ENCODE assay signal across 9 mouse cellular contexts in the genomic region with DNA sequence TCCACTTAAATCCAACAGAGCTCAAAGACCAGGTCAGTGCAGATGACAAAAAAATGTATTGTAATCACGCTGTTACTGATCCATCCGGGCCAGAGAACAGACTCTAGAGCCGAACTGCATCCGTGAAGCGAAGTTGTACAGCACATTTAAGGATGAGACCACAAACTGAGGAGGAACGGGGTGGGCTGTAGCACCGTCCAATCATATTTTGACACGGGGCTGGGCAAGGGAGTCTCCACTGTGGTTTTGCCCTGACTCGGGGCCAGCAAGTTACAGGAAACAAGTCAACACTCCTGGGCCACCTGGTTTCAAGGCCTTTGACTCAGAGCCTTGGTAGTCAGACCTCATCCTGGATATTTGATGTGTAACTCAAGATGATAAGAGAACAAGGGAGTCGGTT. TPM values are rescaled to one million over a fixed set of nuclear protein-coding genes. Genes with fewer than 3 reads are reported as not detected.
DNase-seq lines count a peak whose midpoint lies in the region; ATAC-seq and TF ChIP-seq lines count a peak whose summit lies in the region.
"Had no signal": no experiment of that assay in that cellular context is flagged by ENCODE, and none has a peak within 500 bp of the region (broad histone marks: within the 10 kb centered on the region; RNA-seq: fewer than 3 reads in every experiment).

No protein-coding gene starts in this region.

- peak; percentile 55 for ATAC-seq in common myeloid progenitor, adult 5-6 weeks (replicated peaks; ENCODE audit: low read depth, poor library complexity, severe bottlenecking)
- peak; percentile 49 for ATAC-seq in megakaryocyte progenitor cell, adult 5-6 weeks (replicated peaks; ENCODE audit: poor library complexity)

- H3K4me3 ChIP-seq in spleen, adult 2 months (ENCODE audit: extremely low read depth, insufficient read depth, insufficient read length): no peak overlapping the region
- H3K4me3 ChIP-seq: lung, embryonic 15.5 days had no signal

- no peak for DNase-seq in spleen, adult 2 months (ENCODE audit: low read depth in 1 of 2, low spot score in 2 of 2)
- no peak for DNase-seq in spleen, postnatal 14 days (ENCODE audit: low spot score in 2 of 2)
- DNase-seq in cerebellum, postnatal 10 days: no peak
- no peak for DNase-seq in layer of hippocampus, adult 18-20 months (ENCODE audit: low spot score in 2 of 2)
- DNase-seq in layer of hippocampus, postnatal 10 days (ENCODE audit: low spot score in 2 of 2): no peak
- DNase-seq: cerebellum, adult 2 months had no signal

- TF ChIP-seq CTCF in spleen, adult 2 months (IDR thresholded peaks at IDR 0.05; ENCODE audit: extremely low read depth, insufficient read depth, insufficient read length, insufficient replicate concordance): no peak

- no peaks in the 10 kb centered on the region for H3K27me3 ChIP-seq in spleen, adult 2 months (ENCODE audit: control insufficient read depth, insufficient read depth, low read length)
- H3K27me3 ChIP-seq: lung, embryonic 15.5 days had no signal

- WGBS in spleen, adult 2 months: 18% methylated on average over 10 of the region's 10 CpGs

- no peaks in the 10 kb centered on the region for H3K36me3 ChIP-seq in spleen, adult 2 months (ENCODE audit: control insufficient read depth, insufficient read depth, low read length)
- H3K36me3 ChIP-seq: lung, embryonic 15.5 days had no signal

- H3K4me1 ChIP-seq in spleen, adult 2 months (ENCODE audit: control insufficient read depth, insufficient read depth, insufficient read length): peaks cover 18% of the 10 kb centered on the region; the same call in 1 of the 2 replicates

- peak overlapping the region; percentile 28 for H3K27ac ChIP-seq in spleen, adult 2 months (ENCODE audit: insufficient read depth, low read length)
- H3K27ac ChIP-seq: lung, embryonic 15.5 days had no signal

- no peak for TF ChIP-seq POLR2A in spleen, adult 2 months (IDR thresholded peaks at IDR 0.05; ENCODE audit: low read depth, low read length)

RNA-seq across cellular contexts. Expression of a gene that starts 40.6 kb away (rescaled TPM):
- polyA plus RNA-seq in spleen, adult 2 months (2012; rRNA removed): 108 TPM in 2 replicates
- not detected in 2 replicates for total RNA-seq in common myeloid progenitor, adult 5-6 weeks (2017)
- total RNA-seq in megakaryocyte progenitor cell, adult 5-6 weeks (2015): not detected in 2 replicates
- total RNA-seq in megakaryocyte progenitor cell, adult 5-6 weeks (2017): not detected in 2 replicates
- total RNA-seq in layer of hippocampus, adult 18-20 months (2021): 1 to 10 TPM; 7.8 to 9.8 TPM
- 10 to 100 TPM; 10.8 to 13.1 TPM for total RNA-seq in layer of hippocampus, postnatal 10 days (2021)
